Mouse (Mus musculus) gastrocnemius, postnatal 4 days (tissue): Measurements from ENCODE around the gene Cpvl. TPM values are rescaled to one million over a fixed set of nuclear protein-coding genes. Genes with fewer than 3 reads are reported as not detected.

ENCODE experiments used
- total RNA-seq, 2 experiments: library from RNA; stranded (reverse); gene quantifications; 2 replicates each; pipeline ENCODE4 v1.2.3; 2021

Gene Cpvl
- total RNA-seq, 2 experiments from 2014 or later = 0.17 TPM; not detected in 1

Other genes with a start within 250 kb of the Cpvl start
- 10 to 100 TPM; 25.9 to 30.0 TPM for gene Tril, start 157.8 kb downstream of the Cpvl start, total RNA-seq
- gene Chn2, start 60.9 kb upstream of the Cpvl start, total RNA-seq = 1 to 10 TPM; 9.6 to 9.8 TPM